Mouse (Mus musculus) cerebellum, adult 11-12 months (tissue): ENCODE measurements around the gene Fam222b.
A peak's percentile ranks its signal among the peaks of the same experiment; 100 is the strongest.

Source experiments
- DNase-seq: peaks from one replicate; pipeline ENCODE4 v3.0.0; 2022

Gene Fam222b

DNA sequence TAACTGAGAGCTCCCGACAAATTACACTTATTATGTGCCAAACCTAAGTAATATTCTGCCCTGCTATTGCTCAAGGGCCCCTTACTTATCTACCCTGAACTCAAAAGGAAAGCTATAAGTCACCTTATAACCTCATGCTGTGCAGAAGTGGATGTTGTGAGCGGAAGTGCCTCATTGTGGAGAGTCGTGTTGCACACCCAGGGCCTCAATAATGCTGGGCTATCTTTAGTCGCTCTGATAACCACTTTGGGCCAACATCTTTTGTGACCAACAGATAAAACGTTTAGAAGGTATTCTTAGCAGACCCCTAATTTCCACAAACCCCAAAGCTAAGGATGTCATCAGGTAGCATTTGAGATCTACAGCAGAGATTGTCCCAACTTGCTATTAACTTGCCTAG is 46.2 kb downstream of the Fam222b start:
- no peak for DNase-seq

DNA sequence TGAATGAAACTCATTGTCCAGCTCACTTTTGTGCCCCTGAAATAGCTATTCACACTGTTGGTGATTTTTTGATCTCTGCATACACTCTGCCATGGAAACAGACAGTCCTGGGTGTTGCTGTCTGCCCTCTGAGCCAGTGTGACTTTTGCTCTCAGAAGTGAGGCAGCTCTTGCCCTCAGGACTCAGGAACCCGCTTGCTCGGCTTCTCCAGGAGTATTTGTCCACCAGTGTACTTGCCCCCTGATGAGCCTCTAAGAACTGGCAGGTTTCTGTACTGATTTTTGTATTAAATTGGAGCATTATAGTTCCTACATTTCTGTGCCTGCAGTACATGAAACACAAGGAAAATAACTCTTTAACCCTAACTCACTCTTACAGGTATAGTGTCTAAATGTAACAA is 49.1 kb downstream of the Fam222b start:
- DNase-seq, result no peak

DNA sequence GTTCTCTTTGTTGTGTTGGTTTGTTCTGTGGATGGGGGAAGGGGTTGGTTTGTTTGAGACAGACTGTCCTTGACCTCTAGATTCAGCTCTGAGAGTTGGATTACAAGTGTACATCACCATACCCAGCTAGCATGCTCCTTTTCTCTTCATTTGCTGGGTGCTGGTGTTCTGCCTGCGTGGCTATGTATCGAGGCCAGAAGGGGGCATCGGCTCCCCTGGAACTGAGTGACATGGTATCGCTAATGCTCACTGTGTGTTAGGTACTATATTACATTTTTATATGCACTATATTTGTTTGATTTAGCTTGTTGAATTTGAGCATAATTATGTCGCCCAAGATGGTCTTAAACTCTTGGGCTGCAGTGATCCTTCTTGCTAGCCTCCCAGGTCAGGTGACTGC is 51.7 kb downstream of the Fam222b start:
- DNase-seq, result no peak

DNA sequence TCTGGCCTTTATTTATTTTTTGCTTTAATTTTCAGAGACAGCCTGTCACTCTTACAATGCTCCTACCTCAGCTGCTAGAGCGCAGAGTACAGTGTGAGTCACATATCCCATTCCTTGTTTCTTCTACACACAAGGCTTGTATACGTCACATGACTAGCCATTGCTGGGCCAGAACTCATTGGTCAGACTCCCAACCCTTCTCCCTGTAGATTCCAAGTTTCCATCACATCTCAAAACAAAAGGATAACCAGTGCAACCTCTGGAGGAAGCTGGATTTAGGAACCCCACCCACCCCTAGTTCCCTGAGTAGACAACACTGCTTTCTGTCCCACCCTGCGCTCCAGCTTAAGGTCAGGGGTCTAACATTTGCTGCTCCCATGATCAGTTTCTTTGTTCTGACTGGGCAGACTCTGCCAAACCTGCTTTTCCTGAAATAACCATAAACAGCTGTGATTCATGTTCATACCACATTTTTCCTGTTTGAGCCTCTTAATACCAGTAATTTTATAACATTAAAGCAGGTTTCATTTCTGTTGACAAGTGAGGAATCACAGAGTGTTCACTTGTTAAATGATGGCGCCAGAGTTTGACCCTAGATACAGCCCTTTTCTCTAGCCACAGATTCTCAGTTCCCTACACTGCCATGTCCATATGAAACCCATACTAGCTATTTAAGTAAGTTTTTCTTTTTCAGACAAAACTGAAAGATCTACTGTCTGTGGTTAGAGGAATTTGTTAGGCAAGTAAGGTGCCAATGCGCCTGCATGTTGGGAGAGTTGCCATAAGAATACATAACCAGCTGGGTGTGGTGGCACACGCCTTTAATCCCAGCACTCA is 52.5 kb downstream of the Fam222b start:
- no peak for DNase-seq

DNA sequence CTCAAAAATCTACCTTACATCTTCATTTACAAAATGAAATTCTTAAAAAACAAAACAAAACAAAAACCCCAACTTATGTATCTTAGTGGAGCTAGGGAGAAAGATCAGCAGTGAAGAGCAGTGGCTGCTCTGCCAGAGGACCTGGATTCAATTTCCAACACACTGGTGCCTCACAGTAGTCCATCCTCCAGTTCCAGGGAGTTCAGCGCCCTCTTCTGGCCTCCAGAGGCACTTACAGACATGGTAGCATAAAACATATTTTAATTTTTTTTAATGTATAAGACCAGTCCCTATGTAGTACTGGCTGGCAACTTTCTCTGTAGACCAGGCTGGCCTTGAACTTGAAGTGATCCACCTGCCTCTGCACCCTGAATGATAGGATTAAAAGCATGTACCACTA is 56.7 kb downstream of the Fam222b start:
- no peak for DNase-seq

DNA sequence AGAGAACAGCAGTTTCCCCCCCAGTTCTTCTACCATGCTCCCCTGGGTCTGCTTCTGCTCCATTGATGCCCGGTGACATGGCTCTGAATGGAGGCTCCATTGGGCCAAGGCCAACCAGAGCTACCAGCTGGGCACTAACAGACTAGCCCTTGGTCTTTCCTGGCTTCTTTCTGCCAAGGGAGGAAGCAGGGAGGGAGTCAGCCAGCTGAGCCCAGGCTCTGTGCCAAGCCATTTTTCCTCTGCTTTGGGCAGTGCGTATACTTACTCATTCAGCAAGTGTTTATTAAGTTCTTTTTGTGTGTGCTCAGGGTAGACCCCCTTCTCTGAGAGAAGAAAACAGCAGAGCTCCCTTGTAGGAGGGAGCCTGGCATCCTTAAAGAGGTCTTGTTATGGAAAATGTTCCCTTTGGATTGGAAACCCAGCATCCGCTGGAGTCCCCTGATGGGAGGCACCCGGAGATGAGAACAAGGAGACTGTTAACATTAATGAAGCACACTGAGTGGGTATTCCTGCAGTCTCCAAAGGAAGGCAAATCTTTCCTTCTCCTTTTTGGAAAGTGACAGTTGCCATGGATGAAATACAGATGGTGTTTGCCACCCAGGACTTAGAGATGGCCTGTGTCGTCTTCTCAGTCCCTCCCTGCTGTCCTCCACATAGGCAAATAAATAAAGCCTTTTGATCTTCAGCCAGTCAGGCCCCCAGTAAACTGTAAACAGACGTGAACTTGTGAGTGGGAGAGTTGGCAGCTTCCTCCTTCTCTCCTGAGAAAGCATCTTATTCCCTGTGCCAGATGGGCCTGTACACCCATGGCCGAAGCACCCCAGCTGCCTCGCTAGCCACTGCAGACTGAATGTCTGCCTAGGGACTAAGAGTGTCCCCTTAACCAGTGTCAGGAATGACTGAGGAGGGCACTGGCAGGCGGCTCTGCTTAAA is 58.1 kb downstream of the Fam222b start:
- DNase-seq, result peak; percentile 87

DNA sequence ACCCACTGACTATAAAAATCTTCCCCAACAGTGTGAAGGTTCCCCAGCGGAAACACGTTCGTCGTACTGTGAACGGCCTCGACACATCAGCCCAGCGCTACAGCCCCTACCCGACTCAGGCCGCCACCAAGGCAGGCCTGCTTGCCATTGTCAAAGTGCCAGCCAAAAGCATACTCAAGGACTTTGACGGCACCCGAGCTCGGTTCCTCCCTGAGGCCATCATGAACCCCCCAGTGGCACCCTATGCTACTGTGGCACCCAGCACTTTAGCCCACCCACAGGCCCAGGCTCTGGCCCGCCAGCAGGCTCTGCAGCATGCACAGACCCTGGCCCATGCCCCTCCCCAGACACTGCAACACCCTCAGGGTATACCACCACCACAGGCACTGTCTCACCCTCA is 59.3 kb downstream of the Fam222b start:
- DNase-seq, result peak; percentile 30

DNA sequence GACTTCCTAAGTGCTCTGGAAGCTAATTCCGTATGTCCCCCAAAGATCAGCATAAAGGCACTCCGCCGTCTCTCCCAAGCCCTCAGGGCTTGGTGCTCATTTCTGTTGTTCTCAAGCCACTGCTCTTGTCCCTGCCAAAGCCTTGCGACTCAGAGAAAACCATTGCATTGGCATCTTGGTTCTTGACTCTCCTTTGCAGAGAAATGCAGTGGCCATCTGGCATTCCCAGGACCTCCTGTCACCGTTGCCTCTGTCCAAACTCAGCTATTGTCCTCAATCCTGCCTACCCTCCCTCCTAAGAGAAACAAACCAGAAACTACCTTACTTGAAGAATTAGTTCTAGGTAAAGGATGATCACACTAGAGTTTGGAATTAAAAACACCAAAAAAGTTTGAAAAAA is 61.2 kb downstream of the Fam222b start:
- DNase-seq, result peak; percentile 28

DNA sequence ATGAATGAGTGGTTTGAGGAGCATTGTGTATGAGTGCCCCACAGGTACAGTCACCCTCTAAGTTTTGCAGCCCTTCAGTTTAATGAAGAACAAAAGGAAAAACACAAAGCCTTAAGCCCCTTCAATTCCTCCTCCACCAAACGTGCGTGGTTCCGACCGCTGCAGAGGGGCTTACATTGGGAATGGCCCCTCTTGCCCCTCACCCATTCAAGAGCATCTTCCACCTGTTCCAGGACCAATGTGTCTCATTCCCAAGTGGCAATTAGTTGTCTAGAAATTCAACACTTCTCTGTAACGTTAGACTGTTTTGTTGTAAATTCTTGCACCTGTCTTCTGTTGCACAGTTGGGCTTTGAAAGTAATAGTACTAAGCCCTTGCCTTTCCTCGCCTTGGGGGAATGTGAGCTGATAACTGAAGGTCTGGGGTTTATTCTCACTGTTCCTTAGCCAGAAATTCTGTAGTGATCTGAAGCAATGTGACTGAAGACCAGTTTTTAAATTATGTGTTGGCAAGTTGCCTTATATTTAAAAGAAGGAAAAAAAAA is 61.8 kb downstream of the Fam222b start:
- DNase-seq, result no peak

DNA sequence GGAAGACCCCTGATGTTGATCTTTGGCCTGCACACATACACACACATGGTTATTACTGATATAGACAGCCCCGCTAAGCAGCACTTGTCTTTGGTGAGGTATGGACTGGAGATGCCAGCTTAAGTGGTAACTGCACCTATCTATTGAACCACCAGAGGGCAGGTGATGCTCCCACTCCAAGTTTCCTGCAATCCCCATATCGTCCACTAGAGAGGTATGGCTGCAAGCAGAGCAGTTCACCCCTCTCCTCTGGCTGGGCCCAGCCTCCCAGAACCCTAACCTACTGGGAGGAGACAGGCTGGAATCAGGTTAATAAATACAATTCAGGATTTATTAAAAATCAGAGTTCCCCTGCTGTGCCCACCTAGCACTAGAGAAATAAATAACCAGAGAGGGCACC is 64.6 kb downstream of the Fam222b start:
- peak; percentile 80 for DNase-seq

DNA sequence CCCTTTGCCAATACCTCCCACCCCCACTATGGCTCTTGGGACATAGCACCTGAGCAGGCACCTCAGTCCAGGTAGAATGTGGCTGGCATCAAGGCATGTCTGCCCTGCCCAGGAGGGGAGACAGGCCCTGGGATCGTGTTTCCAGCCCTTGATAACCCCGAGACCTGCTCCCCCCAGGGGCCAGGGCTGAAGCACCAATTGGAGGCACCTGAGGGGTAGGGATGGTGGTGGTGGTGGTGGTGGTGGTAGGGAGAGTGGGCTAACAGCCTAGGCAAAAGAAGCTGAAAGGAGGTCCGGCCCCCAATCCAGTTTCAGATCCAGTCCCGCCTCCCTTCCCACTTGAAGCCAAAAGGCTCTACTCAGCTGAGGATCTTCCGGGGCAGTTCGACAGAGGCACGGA is 65.1 kb downstream of the Fam222b start:
- DNase-seq, result peak; percentile 26

DNA sequence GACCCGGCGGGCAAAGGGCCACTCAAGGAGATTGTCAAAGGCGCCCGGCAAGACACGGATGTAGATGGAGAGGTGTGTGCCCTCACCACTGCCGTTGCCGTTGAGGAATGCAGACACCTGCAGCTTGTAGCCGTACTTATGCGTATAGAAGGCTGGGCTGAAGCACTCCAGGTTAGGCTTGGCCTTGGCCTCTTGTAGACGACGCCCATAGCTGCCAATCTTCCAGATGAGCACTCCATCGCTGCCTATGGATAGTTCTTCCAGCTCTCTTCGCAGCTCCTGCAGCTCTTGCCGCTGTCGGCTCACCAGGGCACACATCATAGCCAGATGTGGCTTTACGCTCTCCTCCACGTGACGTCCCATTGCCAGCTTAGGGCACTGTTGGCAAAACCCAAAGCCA is 65.7 kb downstream of the Fam222b start:
- DNase-seq, result no peak

DNA sequence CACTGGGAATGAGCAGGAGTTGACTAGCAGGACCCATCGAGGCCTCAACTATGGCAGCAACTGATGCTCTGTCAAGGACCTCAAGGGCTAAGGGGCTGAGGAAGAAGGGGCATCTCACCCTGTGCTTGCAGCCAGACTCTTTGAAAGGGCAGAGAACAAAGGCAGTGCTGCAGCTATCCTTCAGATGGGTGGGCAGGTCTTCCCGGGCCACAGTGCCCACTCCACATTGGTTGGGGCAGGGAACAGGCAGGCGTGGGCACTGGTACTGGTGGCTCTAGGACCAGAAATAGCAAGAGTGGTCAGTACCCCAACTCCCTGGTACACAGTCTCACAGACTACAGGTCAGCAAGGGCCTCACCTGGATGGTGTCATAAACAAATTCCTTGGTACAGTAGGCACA is 66.2 kb downstream of the Fam222b start:
- no peak for DNase-seq

DNA sequence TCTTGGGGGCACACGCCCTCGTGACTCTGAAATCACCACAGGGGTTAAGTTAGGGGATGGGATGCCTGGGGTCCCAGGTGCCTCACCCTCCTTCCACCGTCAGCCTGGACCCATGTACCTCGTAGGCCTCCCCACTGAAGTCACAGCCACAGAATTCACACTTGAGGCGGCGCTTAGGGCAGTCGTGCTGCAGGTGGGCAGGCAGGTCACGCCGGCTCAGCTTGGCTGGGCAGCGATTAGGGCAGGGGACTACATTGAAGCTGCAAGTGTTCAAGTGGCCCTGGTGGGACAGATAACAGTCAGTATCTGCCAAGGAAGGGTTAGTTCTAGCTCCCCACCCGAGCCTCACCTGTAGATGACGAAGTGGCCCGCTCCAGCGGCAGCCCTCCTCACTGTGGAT is 66.7 kb downstream of the Fam222b start:
- DNase-seq, result no peak

DNA sequence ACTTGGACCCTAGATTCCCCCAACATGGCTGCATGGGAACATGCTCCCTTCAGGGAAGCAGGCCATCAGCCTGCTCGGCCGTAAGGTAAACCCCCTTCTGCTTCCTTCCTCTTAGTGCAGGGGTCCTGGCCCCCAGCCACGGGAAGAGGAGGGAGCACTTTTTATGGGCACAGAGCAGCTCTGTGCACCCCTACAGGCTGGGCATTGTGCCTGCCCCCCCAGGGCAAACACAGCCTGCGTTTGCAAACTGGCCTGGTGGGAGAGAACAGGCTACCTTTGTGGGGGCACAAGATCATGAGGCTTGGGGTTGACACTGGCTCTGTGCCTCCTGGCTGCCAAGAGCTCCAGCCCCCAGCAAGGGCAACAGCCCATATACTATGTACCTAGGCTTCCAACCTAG is 67.5 kb downstream of the Fam222b start:
- no peak for DNase-seq

DNA sequence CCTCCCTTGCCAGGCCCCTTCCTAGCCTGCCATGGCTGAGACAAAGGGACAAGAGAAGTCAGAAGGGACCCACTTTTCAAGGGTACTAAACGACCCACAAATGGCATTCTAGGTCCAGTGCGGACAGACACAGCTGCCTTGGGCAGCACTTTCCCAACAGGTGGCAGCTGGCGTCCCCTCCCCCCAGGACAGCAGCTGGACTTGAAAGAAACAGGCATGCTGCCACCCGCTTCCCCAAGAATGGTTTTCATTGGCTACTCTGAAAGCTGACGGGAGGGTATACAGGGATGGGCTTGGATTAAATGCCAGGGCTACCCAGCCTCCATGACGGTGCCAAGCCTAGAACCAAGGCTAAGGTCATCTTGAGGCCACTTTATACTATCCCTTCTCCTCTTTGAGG is 68.0 kb downstream of the Fam222b start:
- DNase-seq, result no peak

DNA sequence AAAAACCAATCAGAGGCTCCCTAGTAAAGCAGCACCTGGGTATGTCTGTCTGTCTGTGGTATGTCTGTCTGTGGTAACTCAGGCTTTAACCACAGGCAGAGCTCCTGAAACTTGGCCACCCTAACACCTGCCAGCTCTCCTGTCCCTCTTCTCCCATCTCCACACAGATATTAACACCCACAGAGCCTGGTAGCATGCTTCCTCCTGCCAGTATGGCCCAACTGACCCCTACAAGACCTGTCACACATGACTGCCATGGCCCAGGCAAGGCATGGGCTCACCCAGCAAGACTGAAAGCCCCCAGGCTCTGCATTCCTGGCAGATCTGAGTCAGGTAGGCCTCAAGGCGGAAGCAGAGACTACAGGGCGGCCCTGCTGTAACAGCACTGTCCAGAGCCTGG is 68.6 kb downstream of the Fam222b start:
- no peak for DNase-seq

DNA sequence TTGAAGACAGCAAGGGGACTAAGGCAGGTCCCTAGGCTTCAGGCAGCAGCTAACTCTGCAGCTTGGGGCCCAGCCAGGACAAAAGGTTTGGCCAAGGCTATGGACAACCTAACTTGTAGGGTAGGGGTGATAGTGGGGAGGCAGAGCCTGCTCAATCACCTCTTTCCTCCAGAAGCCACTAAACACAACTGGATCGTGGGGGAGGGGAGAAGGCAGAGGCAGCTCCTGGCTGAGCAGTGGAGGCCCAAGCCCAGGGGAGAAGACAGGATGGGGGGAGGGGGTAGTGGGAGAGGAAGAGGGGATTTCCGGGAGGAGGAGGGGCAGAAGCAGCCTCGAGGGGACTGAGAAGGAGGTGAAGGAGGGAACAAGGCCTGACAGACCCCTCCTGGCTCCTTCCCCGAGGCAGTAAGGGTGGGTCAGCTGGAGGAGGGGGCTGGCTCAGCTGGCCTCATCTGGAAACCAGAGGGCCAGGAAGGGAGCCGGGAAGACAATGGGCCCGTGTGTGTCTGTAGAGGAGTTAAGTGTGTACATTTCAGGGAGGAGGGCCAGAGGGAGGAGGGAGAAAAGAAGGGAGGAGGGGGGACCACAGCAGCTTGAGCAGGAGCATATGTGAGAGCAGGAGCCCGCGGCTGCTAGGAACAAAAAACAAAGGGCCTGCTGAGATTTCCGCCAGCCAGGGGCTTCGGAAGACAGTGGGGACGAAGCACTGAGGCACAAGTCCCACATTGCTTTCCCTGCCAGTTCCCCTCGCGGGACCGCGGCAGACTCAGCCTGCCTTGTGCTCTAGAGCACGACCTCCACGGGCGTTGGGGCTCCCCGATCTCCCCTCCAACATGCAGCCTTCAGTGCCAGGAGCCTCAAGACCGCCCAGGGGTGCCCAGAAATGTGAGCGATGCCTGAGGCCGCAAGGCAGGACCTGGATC is 69.5 kb downstream of the Fam222b start:
- no peak for DNase-seq

DNA sequence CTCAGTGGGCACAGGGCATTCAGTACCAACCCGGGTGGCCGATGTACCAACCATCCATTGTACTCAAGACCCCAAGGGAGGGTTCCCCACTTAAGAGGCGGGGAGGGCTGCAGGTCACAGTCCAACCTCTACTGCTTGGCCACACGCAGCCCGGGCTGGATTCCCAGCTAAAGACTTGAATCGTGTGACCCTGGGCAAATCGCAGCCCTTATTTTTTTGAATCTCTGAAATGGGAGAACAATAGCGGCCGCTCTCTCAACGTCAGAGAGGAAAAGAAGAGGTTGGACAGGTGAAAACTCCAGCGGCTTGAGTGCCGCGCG is 70.1 kb downstream of the Fam222b start:
- DNase-seq, result no peak

DNA sequence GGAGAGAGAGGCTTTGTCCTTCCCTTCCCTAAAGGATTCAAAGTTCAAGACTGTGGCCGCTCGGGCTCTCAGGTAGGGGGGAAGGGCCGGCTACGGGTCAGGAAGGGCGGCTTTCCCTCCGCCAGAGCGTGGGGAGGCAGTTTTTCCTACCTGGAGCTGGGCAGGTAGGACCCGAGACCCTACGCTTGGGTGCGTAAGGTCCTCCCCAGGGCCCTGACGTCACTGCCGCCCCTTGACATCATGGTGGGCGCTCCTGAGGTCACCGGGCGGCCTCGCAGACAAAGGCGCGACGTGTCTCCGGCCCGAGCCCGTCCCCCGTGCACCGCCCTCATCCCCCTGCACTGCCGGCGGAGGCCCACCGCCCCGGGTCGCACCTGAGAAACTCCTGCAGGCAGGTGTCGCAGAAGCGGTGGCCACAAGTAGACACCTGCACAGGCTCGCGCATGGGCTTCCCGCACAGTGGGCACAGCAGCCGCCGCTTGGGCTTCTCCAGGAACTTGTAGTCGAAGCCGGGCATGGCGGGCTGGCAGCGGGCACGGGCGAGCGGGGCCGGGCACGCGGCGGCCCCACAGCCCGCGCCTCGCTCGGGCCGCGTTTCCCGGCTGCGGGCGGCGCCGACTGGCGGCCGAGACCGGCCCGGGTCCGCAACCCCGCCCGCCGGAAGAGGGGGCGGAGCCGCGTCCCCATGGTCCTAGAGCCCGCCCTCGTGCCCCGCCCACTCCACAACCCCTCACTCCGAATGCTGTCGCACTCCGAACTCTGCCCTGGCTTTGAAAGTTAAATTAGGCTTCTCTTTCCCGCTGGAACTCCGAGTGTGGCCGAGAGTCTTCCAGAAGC is 70.7 kb downstream of the Fam222b start, which contains the start of gene Traf4:
Traf4 (minus strand) TSS at position 666 of the 837 bp plus-strand sequence.
- DNase-seq, result peak; percentile 69

DNA sequence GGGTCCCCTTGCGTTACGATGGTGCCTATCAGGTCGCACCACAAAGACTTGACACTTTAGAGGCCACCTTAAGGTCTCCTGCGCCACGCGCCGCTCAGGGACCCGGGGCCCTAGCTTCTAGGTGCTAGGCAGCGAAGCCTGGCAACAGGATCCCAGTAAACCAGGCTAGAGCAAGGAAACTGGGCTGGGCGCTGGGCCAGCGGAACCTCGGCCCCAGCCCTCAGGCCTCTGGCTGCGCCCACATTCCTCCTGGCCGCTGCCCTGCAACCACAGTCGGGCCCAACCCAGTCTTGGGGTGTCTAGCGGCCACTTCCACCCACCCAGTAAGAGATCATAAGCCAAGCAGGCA is 71.3 kb downstream of the Fam222b start:
- DNase-seq, result no peak

DNA sequence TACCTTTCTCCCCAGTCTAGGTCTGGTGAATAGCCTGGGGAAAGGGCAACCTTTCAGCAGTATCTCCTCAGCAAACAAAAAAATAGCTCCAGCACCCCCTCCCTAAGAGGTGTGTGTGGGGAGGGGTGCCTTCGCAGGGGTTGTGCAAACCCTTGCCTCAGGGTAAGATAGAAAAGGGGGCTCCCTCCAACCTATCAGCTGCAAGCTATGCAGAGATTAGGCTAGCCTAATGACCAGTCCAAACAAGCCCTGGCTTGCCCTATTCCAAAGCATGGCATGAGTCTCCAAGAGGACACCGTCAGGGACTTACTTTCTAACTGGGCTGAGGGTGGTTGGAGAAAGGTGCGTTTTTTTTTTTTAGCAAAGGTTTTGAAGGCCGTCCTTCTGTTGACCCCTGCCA is 71.7 kb downstream of the Fam222b start:
- no peak for DNase-seq
